Mouse (Mus musculus): ENCODE data around the gene Ahcyl1. TPM values are rescaled to one million over a fixed set of nuclear protein-coding genes. Genes with fewer than 3 reads are reported as not detected.
"Not testable (repeated sequence)": the region's sequence is repeated elsewhere in the genome, so short reads cannot be mapped to it uniquely, and the experiment has no call there.

The Ahcyl1 gene
- polyA plus RNA-seq, 1 experiment from 2014 or later: 69.3 TPM

GRCm38 (mm10) chr3:107655491-107655890 is 40.9 kb downstream of the Ahcyl1 start:
- no peak overlapping the region for H3K27ac ChIP-seq (ENCODE audit: poor library complexity, severe bottlenecking)
- no peak overlapping the region for H3K4me3 ChIP-seq
- H3K9me3 ChIP-seq (replicated peaks): no peaks in the 10 kb centered on the region
- no peaks in the 10 kb centered on the region; the same call in 1 of the 2 replicates for H3K27me3 ChIP-seq (replicated peaks)
- H3K4me1 ChIP-seq (replicated peaks): no peaks in the 10 kb centered on the region
- peaks cover 20% of the 10 kb centered on the region for H3K36me3 ChIP-seq
- H3K4me2 ChIP-seq: no peak overlapping the region
- 85% methylated on average over 3 of the region's 3 CpGs for WGBS
- no peak for ATAC-seq (ENCODE audit: insufficient number of reproducible peaks, low FRiP score)
- no peak overlapping the region for H3K9ac ChIP-seq

GRCm38 (mm10) chr3:107654861-107655260 is 41.5 kb downstream of the Ahcyl1 start:
- H3K9ac ChIP-seq: no peak overlapping the region
- H3K27me3 ChIP-seq (replicated peaks): no peaks in the 10 kb centered on the region; the same call in 1 of the 2 replicates
- WGBS: 74% methylated on average over 3 of the region's 3 CpGs
- H3K36me3 ChIP-seq: peaks cover 14% of the 10 kb centered on the region
- ATAC-seq (ENCODE audit: insufficient number of reproducible peaks, low FRiP score): no peak
- H3K9me3 ChIP-seq (replicated peaks): no peaks in the 10 kb centered on the region
- H3K27ac ChIP-seq (ENCODE audit: poor library complexity, severe bottlenecking): no peak overlapping the region
- no peaks in the 10 kb centered on the region for H3K4me1 ChIP-seq (replicated peaks)
- no peak overlapping the region for H3K4me2 ChIP-seq
- H3K4me3 ChIP-seq: no peak overlapping the region

GRCm38 (mm10) chr3:107652968-107653367 is 43.4 kb downstream of the Ahcyl1 start:
- no peak overlapping the region for H3K4me2 ChIP-seq
- H3K4me1 ChIP-seq (replicated peaks): no peaks in the 10 kb centered on the region
- H3K9me3 ChIP-seq (replicated peaks): no peaks in the 10 kb centered on the region
- no peaks in the 10 kb centered on the region; the same call in 1 of the 2 replicates for H3K27me3 ChIP-seq (replicated peaks)
- ATAC-seq (ENCODE audit: insufficient number of reproducible peaks, low FRiP score): no peak
- no peak overlapping the region for H3K9ac ChIP-seq
- H3K4me3 ChIP-seq: no peak overlapping the region
- H3K36me3 ChIP-seq: 0 out of 2 replicates have a peak, but pooled peaks cover 2% of the 10 kb centered on the region
- no peak overlapping the region for H3K27ac ChIP-seq (ENCODE audit: poor library complexity, severe bottlenecking)
- WGBS: 89% methylated on average over 3 of the region's 3 CpGs

GRCm38 (mm10) chr3:107650276-107650675 is 46.1 kb downstream of the Ahcyl1 start:
- not testable (repeated sequence) for H3K9ac ChIP-seq; H3K27ac ChIP-seq (ENCODE audit: poor library complexity, severe bottlenecking); H3K36me3 ChIP-seq; ATAC-seq (ENCODE audit: insufficient number of reproducible peaks, low FRiP score); H3K4me2 ChIP-seq; H3K27me3 ChIP-seq (replicated peaks); H3K4me3 ChIP-seq; H3K9me3 ChIP-seq (replicated peaks); H3K4me1 ChIP-seq (replicated peaks)
- WGBS: 57% methylated on average over 5 of the region's 5 CpGs

- H3K4me3 ChIP-seq: no peak overlapping the region
- 90% methylated on average over 3 of the region's 3 CpGs for WGBS
- H3K9me3 ChIP-seq (replicated peaks): no peaks in the 10 kb centered on the region; the same call in 1 of the 2 replicates
- H3K4me1 ChIP-seq (replicated peaks): no peaks in the 10 kb centered on the region
- H3K4me2 ChIP-seq: no peak overlapping the region
- no peaks in the 10 kb centered on the region for H3K36me3 ChIP-seq
- H3K27me3 ChIP-seq (replicated peaks): no peaks in the 10 kb centered on the region; the same call in 1 of the 2 replicates
- H3K9ac ChIP-seq: no peak overlapping the region
- no peak overlapping the region for H3K27ac ChIP-seq (ENCODE audit: poor library complexity, severe bottlenecking)
- ATAC-seq (ENCODE audit: insufficient number of reproducible peaks, low FRiP score): no peak
Observed at GRCm38 (mm10) chr3:107646947-107647346, 49.4 kb downstream of the Ahcyl1 start.

GRCm38 (mm10) chr3:107637606-107638172 is 58.7 kb downstream of the Ahcyl1 start:
- Histone ChIP-seq H3K4me1 (replicated peaks) (peaks cover 6% of the 10 kb centered on the region), H3K4me3 (no peak overlapping the region), H3K9me3 (replicated peaks) (no peaks in the 10 kb centered on the region), H3K36me3 (no peaks in the 10 kb centered on the region), H3K9ac (no peak overlapping the region), H3K27ac (ENCODE audit: poor library complexity, severe bottlenecking) (no peak overlapping the region), H3K4me2 (no peak overlapping the region), H3K27me3 (replicated peaks) (no peaks in the 10 kb centered on the region)
- ATAC-seq (ENCODE audit: insufficient number of reproducible peaks, low FRiP score): no peak
- 49% methylated on average over 5 of the region's 5 CpGs for WGBS

- WGBS: 61% methylated on average over 3 of the region's 3 CpGs
- ATAC-seq (ENCODE audit: insufficient number of reproducible peaks, low FRiP score): no peak
Observed at GRCm38 (mm10) chr3:107636236-107636635, 60.1 kb downstream of the Ahcyl1 start.

GRCm38 (mm10) chr3:107635836-107636235 is 60.5 kb downstream of the Ahcyl1 start:
- Histone ChIP-seq H3K9me3 (replicated peaks) (no peaks in the 10 kb centered on the region), H3K27me3 (replicated peaks) (no peaks in the 10 kb centered on the region), H3K4me2 (no peak overlapping the region), H3K4me3 (no peak overlapping the region), H3K27ac (ENCODE audit: poor library complexity, severe bottlenecking) (no peak overlapping the region), H3K4me1 (replicated peaks) (peaks cover 6% of the 10 kb centered on the region), H3K36me3 (no peaks in the 10 kb centered on the region), H3K9ac (no peak overlapping the region)
- WGBS: 35% methylated on average over 8 of the region's 8 CpGs
- no peak for ATAC-seq (ENCODE audit: insufficient number of reproducible peaks, low FRiP score)

More at GRCm38 (mm10) chr3:107636236-107636635, 60.1 kb downstream of the Ahcyl1 start:
- Histone ChIP-seq H3K27ac (ENCODE audit: poor library complexity, severe bottlenecking) (no peak overlapping the region), H3K9me3 (replicated peaks) (no peaks in the 10 kb centered on the region), H3K4me1 (replicated peaks) (peaks cover 6% of the 10 kb centered on the region), H3K27me3 (replicated peaks) (no peaks in the 10 kb centered on the region), H3K4me2 (no peak overlapping the region), H3K9ac (no peak overlapping the region), H3K4me3 (no peak overlapping the region), H3K36me3 (no peaks in the 10 kb centered on the region)

GRCm38 (mm10) chr3:107633906-107634305 is 62.5 kb downstream of the Ahcyl1 start:
- no peak overlapping the region for H3K9ac ChIP-seq
- no peak overlapping the region for H3K4me2 ChIP-seq
- H3K4me3 ChIP-seq: no peak overlapping the region
- no peak overlapping the region for H3K27ac ChIP-seq (ENCODE audit: poor library complexity, severe bottlenecking)
- no peaks in the 10 kb centered on the region for H3K9me3 ChIP-seq (replicated peaks)
- no peaks in the 10 kb centered on the region for H3K27me3 ChIP-seq (replicated peaks)
- ATAC-seq (ENCODE audit: insufficient number of reproducible peaks, low FRiP score): no peak
- 85% methylated on average over 9 of the region's 9 CpGs for WGBS
- H3K36me3 ChIP-seq: peaks cover 5% of the 10 kb centered on the region; the same call in 1 of the 2 replicates
- H3K4me1 ChIP-seq (replicated peaks): peaks cover 13% of the 10 kb centered on the region

GRCm38 (mm10) chr3:107632786-107633185 is 63.6 kb downstream of the Ahcyl1 start:
- Histone ChIP-seq H3K36me3 (peaks cover 15% of the 10 kb centered on the region; the same call in 1 of the 2 replicates), H3K4me1 (replicated peaks) (peaks cover 13% of the 10 kb centered on the region), H3K4me3 (no peak overlapping the region), H3K9me3 (replicated peaks) (no peaks in the 10 kb centered on the region), H3K27ac (ENCODE audit: poor library complexity, severe bottlenecking) (no peak overlapping the region), H3K9ac (no peak overlapping the region), H3K4me2 (no peak overlapping the region), H3K27me3 (replicated peaks) (no peaks in the 10 kb centered on the region)
- 98% methylated on average over 4 of the region's 4 CpGs for WGBS
- no peak for ATAC-seq (ENCODE audit: insufficient number of reproducible peaks, low FRiP score)

- peak within 1 kb of the TSS; percentile 82 for H3K4me2 ChIP-seq
- no peaks in the 10 kb centered on the region for H3K27me3 ChIP-seq (replicated peaks)
- WGBS: 0% methylated on average over 35 of the region's 35 CpGs
- H3K9ac ChIP-seq: peak within 1 kb of the TSS; percentile 89
- H3K4me1 ChIP-seq (replicated peaks): peaks cover 13% of the 10 kb centered on the region
- no peaks in the 10 kb centered on the region for H3K9me3 ChIP-seq (replicated peaks)
- H3K27ac ChIP-seq (ENCODE audit: poor library complexity, severe bottlenecking): peak within 1 kb of the TSS; percentile 84
- peaks cover 28% of the 10 kb centered on the region for H3K36me3 ChIP-seq
- peak; percentile 95 for ATAC-seq (ENCODE audit: insufficient number of reproducible peaks, low FRiP score)
- peak within 1 kb of the TSS; percentile 73 for H3K4me3 ChIP-seq
Observed at GRCm38 (mm10) chr3:107631523-107631958, 64.8 kb downstream of the Ahcyl1 start, which contains the start of gene Strip1. Gene Strip1 (minus strand): TSS chr3:107631694.
